Mouse (Mus musculus): ENCODE measurements at regions not wholly inside any gene's neighbourhood (a gene's known extent, or its start where the extent isn't known, plus 50 kb on each side); places are given as distances from the start of the nearest gene placed in this dataset.

DNA sequence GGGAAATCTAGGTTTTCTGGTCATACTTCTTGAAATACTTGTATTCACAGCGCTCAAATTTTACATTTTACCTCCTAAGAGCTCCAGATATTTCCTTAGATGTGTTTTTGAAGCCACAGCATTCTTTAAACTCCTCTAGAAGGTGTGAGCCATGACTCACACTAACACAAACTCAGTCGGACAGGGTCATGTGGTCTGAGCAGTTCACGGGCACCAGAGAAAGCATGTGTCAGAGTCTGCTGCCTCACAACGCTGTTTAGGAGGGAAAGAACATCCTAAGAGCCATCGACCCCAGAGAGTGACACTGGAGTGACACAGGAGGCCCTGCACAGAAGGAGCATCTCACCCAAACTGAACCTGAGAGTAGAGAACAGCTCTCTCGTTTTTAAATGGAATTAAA lies 332.2 kb downstream of the Lrig3 start:
- TF ChIP-seq POLR2A (IDR thresholded peaks at IDR 0.05; ENCODE audit: extremely low read depth, insufficient read depth, low read length) (no peak), CTCF (IDR thresholded peaks at IDR 0.05; ENCODE audit: extremely low read depth, insufficient read depth, low read length) (no peak)
